Mouse (Mus musculus) frontal cortex, adult (tissue): ENCODE data around the gene Kel.
A peak's percentile ranks its signal among the peaks of the same experiment; 100 is the strongest.

ENCODE experiments used
- ATAC-seq: cut with Nextera tagmentation; 2 replicates; pipeline ENCODE4 v1.9.2; 2017; ENCODE audit warnings: mild to moderate bottlenecking, moderate library complexity, mixed read lengths; ENCODE audit not compliant: low TSS enrichment

The Kel gene

DNA sequence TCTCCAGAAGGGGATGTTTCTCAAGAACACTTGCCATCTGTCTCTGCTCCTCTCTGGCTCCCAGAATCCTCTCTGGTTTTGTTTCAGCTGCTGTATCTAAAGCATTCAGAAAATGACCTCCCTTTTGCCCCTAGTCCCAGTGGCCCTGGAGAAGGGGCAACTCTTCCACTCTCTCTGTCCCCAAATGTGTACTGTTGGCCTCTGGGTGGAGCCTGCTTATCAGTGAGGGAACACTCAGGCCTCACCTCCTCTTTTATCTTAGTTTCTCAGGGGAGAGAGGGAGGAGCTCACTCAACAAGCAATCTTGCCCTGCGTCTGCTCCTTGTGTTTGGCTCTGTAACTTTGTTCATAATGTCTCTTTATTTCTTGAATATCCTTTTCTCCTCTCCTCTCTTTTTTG lies at the start of gene Kel:
TSS of gene Kel (minus strand) at position 217 of the 400 bp plus-strand sequence.
- no peak for ATAC-seq

DNA sequence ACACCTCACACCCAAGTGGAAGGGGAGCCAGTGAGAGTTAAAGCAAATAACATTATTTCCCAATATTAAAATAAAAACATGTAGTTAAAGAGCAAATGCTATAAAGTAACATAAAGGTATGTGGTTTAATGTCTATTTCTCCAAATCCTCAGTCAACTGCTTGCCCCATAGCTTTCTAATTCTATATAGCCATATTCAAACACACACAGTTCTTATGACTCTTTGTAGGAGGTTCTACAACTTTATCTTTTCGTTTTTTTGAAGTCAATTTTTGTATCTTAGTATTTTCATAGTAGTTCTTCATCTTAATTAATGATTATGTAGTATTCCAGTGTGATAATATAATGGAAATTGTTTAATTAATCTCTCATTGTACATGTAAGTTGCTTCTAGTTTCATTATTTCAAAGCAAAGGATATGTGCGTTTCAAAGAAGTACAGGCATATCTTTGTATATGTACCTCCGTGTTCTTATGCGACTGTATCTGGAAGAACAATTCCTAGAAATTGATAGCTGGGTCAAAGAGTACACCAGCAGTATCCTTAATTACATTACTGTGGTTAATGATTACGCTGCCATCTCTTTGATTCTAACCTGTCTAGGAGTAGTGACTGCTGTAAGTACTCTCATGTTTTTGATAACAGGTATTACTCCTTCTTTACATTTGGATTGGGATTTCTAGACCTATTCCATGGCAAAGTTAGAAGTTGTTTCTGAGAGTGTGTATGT lies 40.7 kb upstream of the Kel start:
- no peak for ATAC-seq

DNA sequence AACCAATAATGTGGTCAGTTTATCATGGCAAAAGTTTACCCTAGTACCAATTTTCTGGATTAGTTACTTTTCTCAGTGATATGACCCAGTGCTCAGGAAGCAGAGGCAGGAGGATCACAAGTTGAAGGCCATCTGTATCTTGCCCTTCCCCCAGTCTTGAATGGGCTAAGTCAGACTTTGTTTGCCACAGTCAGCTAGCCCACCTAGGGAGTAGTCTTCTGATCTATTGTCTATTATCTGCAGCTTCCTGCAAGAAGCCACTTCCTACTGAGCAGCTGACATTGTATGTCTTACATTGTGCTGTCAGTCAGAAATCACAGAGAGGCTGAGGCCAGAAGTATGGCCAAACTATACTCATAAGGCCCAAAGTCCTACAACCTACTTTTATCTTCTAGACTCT lies 37.0 kb upstream of the Kel start:
- no peak for ATAC-seq

DNA sequence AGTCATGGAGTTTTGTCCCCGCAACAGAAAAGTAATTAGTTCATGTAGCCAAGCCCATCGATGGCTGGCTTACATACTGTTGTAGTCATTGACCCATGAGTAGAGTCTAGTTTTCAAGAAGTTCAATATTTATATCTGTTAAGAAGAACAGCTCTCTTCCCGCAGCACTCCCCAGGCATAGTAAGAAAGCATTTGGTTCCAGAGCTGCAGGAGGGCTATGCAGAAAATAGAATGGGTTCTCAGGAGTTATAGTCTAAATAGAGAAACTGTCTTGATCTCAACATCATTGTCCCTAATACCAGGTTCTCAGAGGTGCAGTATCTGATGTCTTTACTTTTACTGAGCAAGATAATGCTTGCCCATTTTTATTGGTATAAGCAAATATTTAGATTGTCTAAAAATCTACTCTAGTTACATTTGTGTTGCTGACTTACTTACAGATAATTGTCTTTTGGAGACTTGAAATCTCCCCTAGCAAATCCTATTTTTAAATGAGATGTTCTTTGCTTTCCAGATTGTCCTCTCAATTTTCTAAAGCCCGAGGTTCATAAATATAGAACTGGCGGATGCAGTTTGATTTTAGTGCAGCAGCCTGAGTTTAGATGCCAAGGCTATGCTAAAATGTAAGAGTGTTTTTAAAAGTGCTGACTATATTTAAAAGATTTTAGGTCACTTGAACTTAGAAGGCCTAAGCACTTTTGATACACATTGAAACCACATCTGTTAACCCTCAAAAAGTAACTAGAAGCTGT lies 30.8 kb upstream of the Kel start:
- peak; percentile 97 for ATAC-seq

DNA sequence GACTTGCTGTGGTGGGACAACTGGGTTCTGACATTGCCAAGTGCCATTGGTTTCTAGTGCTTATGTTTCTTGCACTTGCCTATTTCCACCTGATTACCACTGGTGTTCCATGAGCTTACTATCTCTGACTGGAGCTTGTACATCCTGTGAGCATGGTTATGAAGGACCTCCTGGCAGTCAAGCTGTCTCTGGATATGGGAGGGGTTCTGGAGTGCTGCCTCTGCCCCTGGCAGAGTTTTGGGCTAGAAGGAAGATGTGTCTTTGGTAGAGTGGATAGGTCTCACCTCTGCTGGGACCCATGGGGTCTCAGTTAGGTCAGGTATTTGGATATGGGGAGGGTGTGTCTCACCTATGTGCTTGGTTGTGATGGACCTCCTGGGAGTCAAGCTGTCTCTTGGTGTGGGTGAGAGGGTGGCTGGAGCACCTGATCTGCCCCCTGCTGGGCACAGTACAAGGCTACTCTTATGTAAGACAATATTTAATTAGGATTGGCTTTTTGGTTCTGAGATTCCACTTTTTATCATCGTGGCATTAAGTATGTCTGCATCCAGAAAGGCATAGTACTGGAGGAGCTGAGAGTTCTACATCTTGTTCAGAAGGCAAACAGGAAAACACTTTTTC lies 24.0 kb upstream of the Kel start:
- ATAC-seq, result no peak

DNA sequence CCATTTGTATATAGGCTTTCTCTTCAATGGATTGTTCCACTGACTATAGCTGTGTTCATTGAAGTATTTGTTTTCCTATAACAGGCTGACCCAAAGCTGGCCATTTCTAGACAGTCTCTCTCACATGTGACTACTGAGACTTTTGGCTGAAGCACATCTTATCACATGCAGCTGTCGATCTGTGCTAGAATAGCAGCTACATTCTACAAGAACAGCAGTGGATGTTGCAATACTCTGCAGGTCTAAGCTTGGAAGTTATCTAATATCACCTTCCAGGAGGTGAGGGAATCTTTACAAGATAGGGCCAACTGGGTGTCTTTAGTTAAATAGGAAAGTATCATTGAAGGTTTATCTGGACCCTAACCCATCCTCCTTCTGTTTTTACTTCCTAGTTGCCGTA lies 17.3 kb upstream of the Kel start:
- no peak for ATAC-seq

DNA sequence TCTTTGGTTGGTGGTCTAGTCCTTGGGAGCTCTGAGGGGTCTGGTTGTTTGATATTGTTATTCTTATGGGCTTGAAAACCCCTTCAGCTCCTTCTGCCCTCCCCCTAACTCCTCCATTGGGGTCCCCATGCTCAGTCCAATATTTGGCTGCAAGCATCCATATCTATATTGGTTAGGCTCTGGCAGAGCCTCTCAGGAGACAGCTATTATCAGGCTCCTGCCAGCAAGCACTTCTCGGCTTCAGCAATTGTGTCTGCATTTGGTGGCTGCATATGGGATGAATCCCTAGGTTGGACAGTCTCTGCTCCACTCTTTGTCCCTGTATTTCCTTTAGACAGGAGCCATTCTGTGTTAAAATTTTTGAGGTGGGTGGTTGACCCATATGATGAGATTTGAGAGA lies 6.1 kb upstream of the Kel start:
- no peak for ATAC-seq

DNA sequence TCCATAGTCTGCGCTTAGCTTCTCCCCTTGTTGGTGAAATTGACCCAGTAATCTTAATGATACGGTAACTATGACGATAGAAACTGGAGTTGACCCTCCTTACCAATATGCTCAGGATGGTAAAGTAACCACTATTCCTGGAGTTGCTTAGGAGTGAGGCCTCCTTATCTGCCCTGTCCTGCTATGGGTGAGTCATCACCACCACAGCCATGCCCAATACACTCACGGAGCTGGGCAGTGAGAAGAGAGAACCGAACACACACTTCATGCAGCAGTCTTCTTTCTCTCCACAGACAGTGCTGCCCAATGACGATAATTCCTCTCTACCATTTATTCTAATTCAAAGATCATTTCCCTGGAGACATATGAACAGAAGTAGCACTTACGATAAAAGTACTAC lies 2.1 kb upstream of the Kel start:
- no peak for ATAC-seq

DNA sequence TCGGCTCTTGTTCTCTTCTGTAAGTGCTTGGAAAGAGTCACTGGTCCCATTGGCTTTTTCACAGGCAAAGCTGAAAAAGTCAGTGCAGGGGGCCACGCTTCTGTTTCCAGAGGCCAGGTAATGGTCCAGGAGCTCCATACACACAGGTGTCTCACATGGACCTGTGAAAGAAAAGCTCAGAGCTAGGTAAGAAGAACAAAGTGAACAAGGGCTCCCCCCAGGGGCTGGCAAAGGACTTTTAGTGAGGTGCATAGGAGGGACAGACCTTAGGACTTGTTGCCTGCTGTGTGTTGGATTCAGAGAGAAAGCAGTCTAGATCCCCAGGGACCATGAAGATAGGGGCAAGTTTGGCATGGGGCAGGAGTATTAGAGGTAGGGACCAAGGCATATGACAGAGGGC lies 1.2 kb downstream of the Kel start:
- ATAC-seq, result peak; percentile 27; the same call in 1 of the 2 replicates

DNA sequence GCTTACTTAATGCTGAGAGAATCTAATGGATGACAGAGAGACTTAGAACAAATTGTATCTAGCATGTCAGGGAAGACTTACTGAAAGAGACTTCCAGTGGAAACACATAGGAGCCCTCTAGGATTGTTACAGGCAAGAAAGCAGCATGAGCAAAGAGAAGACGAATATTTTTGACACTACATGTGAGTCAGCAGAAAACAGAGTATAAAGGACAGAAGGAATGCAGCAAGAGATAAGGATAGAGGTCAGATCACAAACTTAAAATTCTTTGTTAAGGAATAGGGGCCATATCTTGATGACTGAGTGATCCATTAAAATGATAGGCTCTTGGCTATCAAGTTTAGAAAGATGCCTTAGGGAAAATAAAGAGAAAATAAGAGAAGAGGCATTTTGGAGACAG lies 2.9 kb downstream of the Kel start:
- ATAC-seq, result no peak

DNA sequence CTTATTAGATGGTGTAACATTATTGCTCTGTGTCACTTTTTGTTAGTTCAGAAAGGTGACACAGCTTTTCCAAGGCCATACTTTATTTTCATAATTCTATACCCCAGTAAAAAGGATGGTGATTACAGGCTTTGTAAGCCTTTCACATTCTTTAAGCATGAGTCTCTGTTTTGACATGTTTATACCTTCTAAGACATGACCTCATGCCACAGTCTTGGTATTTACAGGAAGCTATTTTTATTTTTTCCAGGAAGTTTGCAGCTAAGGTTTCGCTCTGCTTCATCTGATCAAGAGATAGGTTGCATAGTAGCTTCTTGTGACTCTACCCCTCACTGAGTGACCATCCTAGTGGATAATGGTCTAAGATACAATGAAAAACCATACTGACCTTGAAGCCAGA lies 9.7 kb downstream of the Kel start:
- ATAC-seq, result no peak

DNA sequence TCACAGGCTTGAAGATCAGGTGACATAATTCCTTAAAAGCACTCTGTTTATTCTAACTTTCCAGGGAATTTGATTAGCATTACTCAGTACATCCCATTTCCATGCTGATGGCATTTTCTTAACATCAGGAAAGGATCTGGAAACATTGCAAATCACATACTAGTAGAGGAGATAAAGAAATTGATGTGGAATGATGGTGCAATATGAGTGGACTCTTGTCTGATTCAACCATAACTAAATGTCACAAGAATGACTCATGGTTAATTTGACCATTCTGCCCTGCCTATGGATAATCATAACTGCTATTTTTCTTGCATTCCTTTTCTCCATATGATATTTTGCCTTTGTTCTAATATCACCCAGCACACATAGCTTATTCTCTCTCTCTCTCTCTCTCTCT lies 11.9 kb downstream of the Kel start:
- ATAC-seq, result no peak

DNA sequence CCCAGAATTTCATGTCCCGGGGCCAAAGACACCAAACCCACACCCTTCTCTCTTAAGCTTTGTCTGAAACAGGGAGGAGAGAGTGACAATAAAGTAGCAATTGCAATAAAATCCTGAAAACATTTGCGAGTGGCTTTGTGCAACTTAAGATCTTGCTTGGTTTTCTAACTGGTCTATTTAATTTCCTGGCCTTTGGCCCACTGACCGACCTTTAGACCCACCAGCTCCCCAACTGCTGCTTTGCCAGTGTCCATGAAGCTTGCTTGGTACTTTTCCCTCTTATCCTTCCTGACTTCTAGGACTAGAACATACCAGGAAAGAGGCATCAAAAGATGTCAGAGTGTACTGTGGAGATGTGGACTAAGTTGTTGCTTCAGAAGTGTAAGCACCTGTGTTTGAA lies 18.5 kb downstream of the Kel start:
- ATAC-seq, result no peak

DNA sequence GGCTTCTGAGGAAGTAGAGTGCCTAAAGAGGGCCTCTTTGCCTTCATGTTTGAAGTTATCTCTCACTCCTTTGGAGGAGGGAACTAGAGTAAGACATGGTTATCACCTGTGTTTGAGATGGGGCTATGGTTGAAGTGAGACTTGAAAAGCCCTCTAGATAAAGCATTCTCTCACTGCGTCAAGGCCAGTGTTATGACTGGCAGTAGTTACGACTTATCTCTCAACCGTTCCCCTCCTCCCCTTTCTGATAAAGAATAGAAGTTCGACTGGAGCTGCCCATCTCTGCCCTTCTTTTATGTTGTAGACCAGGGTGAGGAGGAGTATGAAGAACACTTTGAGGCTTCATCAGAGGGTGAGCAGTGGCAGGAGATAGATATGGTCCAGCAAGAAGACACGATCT lies 19.2 kb downstream of the Kel start:
- no peak for ATAC-seq

DNA sequence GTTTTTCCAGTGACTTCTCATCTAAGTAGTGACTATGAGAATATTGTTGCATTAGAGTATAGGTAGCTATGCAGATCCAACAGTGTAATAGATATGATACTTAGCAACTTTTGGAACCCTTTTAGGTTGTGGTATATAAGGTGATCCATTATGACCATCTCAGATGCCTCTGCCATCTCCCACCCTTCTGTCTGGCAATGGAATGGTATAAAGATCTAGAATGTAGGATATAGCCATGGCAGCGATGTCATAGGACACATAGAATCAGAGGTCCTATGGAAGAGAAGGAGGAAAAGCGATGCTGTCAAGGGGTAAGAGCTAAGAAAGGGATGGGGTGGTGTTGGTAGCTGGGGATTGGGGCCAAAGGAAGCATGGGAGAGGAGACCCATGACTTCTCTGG lies 20.0 kb downstream of the Kel start, which contains the start of gene Llcfc1:
TSS of gene Llcfc1 (plus strand) at position 301 of the 400 bp plus-strand sequence.
- ATAC-seq, result no peak

DNA sequence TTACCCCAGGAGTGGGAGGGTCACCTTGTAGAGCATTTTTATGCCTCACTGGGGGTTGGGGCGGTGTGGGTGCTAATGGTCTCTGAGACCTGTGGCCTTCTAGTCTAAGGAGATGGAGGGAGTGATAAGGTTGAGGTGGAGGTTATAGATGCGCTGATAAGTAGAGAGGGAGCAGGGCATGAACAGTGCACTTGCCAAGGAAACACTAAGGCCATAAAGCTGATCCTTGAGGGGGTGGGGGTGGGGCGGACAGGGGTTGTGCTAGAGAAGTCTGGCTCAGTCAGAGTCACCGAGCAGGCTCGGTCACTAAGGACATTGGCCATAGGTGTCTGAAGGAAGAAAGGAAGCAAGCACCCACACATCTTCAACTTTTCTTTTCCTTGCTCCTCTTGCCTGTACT lies 22.5 kb downstream of the Kel start:
- no peak for ATAC-seq

DNA sequence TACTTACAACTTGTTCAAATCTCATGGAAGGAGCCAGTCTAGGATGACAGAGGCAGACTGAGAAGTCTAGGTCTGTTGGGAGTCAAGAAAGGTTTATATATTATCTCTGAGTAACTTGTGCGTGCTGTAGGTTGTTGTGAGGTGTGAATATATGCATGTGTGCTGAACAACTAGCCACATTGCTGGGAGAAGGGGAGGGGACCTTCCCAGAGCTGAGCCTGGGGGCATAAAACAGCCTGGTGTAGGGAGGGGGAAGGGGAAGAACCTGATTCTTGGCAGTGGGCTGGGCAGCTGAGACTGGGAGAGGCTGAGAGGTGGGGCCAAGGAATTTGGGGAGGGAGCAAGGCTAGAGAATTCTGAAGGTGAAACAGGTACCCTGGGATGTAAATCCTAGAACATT lies 23.5 kb downstream of the Kel start, which contains the start of gene Trpv5:
TSS of gene Trpv5 (minus strand) at position 101 of the 400 bp plus-strand sequence.
- no peak for ATAC-seq

DNA sequence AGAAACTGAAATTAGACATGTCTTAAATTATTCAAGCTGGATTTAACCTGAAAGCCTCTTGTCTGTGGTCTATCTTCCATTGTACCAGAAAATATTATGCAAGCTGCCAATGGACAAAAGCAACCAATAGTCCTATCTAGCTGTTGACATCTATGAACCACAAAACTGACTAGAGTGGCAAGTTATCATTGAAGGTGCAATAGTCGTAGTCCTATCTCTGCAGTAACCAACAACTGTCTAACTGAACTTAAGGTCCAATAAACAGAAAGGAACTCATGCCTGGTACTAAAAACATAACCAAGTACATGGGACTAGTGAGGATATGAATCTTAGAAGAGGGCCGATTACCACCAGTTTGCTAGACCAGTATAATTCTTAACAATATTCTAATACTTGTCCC lies 27.6 kb downstream of the Kel start:
- ATAC-seq, result no peak

DNA sequence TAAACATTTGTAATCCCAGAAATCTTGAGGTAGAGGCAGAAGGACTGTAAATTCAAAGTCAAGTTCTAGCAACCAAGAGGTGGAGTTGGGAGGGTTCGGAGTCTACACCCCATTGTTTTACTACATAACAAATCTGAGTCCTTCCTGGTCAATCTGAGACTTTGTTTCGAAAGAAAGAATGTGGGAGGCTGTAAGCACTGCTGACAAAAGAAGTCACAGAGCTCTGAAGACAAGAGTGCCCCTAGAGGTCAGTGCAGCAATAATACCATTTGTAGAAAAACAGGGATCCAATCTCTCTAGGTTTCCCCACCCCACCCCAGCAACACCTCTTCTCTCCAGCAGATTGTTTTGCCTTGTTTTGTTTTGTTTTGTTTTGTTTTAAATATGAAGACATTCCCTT lies 41.8 kb downstream of the Kel start:
- ATAC-seq, result peak; percentile 70; the same call in 1 of the 2 replicates

DNA sequence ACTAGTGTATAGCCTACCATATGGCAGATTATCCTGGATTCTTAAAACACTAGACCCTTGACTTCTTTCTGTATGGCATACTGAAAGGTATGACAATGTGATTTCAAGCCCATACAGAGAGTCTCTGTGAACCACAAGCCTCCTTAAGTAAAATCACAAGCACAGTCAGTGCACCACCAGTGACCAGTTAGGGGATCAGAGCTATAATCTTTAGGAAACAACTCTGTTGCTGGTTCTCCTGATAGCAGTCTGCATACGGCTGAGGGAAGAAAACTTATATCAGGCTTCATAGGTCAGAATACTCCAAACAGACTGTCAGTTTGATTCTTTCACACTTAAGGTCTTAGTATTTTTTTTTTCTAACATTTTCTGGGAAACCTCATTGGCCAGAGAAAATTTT lies 45.7 kb downstream of the Kel start:
- no peak for ATAC-seq

DNA sequence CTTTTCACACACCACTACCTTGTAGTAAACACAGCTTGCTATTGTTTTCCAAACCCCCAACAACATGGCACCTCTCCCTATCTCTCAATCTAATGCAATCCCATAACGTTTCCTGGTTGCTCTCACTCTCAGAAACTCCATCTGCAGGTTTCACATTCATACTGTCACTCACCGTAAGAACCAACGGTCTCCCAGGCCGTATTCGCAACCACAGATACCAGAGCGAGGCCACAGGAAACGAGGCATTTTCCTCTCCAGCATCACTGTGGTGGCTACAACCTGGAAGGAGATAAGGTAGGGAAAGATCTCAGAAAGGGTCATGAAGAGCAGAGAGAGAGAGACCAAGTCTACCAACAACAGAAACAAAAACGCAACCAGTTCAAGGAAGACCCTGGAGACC lies 49.5 kb downstream of the Kel start:
- no peak for ATAC-seq

DNA sequence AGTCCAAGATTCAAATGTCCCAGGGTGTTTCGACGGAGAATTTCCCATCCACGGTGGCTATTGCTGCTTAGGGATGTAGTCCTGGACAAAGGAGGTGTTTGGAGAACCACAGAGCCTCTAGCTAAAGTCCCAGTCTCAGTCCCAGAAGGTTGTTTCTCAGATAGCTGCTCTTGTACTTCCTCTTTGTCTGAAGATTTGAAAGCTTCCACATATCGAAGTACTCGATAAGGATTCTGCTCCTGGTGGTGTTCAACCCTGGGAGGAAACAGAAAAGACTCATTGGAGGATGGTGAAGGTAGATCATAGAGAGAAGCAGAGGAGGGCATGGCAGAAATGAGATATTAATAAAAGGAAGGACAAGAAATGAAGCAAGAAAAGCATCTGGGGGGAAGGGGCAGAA lies 51.0 kb downstream of the Kel start:
- ATAC-seq, result no peak

DNA sequence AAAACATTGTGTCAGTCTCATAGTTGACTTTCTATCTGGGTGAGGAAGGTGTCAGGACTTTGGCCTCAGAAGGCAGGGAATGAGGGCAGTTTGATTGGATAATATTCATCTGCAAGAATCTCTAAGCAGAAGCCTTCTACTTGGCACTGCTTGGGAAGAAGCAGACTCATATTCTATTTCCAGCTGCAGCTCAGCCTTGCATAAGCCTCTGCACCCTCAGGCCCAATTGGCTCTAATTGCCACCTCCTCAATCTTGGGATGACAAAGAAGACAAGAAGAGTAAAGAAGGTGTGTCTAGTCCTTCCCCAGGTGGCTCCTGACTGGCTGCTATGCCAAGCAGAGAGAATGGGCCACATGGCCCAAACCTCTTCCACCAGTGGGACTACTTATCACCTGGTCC lies 57.5 kb downstream of the Kel start:
- ATAC-seq, result peak; percentile 96
